Mouse (Mus musculus) stomach, postnatal 0 days (tissue): ENCODE measurements at regions not wholly inside any gene's neighbourhood (a gene's known extent, or its start where the extent isn't known, plus 50 kb on each side); places are given as distances from the start of the nearest gene placed in this dataset.

Experiments used
- CTCF ChIP-seq: IDR thresholded peaks from 2 replicates; pipeline ENCODE4 v1.5.1; 2016; ENCODE audit warnings: antibody characterized with exemption, low read depth, mild to moderate bottlenecking, moderate library complexity
- EP300 ChIP-seq: optimal IDR thresholded peaks from 2 replicates; pipeline ENCODE3; 2016; ENCODE audit warnings: antibody characterized with exemption

DNA sequence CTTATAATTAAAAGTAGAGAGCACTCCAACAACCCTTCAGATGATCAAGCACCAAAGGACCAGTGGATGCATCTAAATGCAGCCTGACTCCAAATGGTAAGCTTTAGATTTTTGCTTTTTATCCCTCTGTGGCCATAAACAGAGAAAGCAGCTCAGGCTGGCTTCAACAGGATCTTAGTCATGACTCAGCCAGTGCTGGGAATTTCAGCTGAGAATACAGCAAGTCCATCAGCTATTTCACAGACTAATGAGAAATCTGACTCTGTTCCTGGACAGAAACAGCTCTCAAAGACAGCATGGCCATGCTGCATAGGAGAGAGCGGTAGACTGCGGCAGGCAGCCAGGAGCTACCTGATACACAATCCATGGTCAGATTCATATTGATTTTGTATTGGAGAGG, 1800.4 kb upstream of the 5930422O12Rik start:
- TF ChIP-seq CTCF (no peak), EP300 (no peak)
